Mouse (Mus musculus) midbrain, embryonic 11.5 days (tissue): ENCODE results near the gene Tmem14a. TPM values are rescaled to one million over a fixed set of nuclear protein-coding genes. Genes with fewer than 3 reads are reported as not detected.
"Not testable (repeated sequence)": the region's sequence is repeated elsewhere in the genome, so short reads cannot be mapped to it uniquely, and the experiment has no call there.

Experiments used
- ATAC-seq: fragments of 200-750 bp; cut with Nextera tagmentation; 2 replicates; pipeline ENCODE4 v1.8.0; 2017; ENCODE audit warnings: moderate TSS enrichment, moderate library complexity; ENCODE audit not compliant: low FRiP score
- DNase-seq: peaks from one replicate; pipeline ENCODE4 v3.0.0; 2015; ENCODE audit warnings: low spot score; ENCODE audit errors: missing footprints
- H3K27ac ChIP-seq: fragments of 300-500 bp; sonication (generic); 2 replicates; pipeline ENCODE4 v1.5.1; 2014; ENCODE audit warnings: low read depth, low read length
- H3K27me3 ChIP-seq: fragments of 300-500 bp; sonication (generic); 2 replicates; pipeline ENCODE4 v1.6.1; 2014; ENCODE audit warnings: mild to moderate bottlenecking, low read length, moderate library complexity, mixed read lengths; ENCODE audit not compliant: control insufficient read depth, insufficient read depth
- H3K36me3 ChIP-seq: fragments of 300-500 bp; sonication (generic); 2 replicates; pipeline ENCODE4 v1.6.1; 2014; ENCODE audit warnings: mild to moderate bottlenecking, low read length, moderate library complexity, mixed read lengths; ENCODE audit not compliant: control insufficient read depth, insufficient read depth
- H3K4me1 ChIP-seq: fragments of 300-500 bp; sonication (generic); 2 replicates; pipeline ENCODE4 v1.6.1; 2014; ENCODE audit warnings: low read length; ENCODE audit not compliant: control insufficient read depth, insufficient read depth
- H3K4me2 ChIP-seq: fragments of 300-500 bp; sonication (generic); 2 replicates; pipeline ENCODE4 v1.6.1; 2014; ENCODE audit warnings: mild to moderate bottlenecking, moderate library complexity
- H3K4me3 ChIP-seq: fragments of 300-500 bp; sonication (generic); 2 replicates; pipeline ENCODE4 v1.5.1; 2014; ENCODE audit warnings: low read depth, low read length
- H3K9ac ChIP-seq: fragments of 300-500 bp; sonication (generic); 2 replicates; pipeline ENCODE4 v1.6.1; 2014; ENCODE audit warnings: low read length
- H3K9me3 ChIP-seq: fragments of 300-500 bp; sonication (generic); 2 replicates; pipeline ENCODE4 v1.6.1; 2016; ENCODE audit warnings: low read length; ENCODE audit not compliant: control insufficient read depth
- WGBS: fragments of 180-500 bp; shearing (Covaris S2); extraction: QIAGEN DNeasy Blood & Tissue Kit; methylation state at CpG from one replicate; pipeline ENCODE4 v1.1.7; 2014; 5-methylcytosine and 5-hydroxymethylcytosine counted together
- polyA plus RNA-seq: library from polyadenylated mRNA; unstranded; fragments of >200 nt; fragmentation: Nextera tagmentation; extraction: Ambion mirVana; gene quantifications from 2 replicates; pipeline ENCODE4 v1.2.1, GENCODE M21; 2014

The Tmem14a gene
- polyA plus RNA-seq, 1 experiment from 2014 or later = 13.1 TPM

- no peak overlapping the region for H3K4me2 ChIP-seq
- H3K27me3 ChIP-seq = no peaks in the 10 kb centered on the region
- no peak overlapping the region for H3K9ac ChIP-seq
- DNase-seq (no peak), ATAC-seq (no peak)
- H3K4me1 ChIP-seq = no peaks in the 10 kb centered on the region
- H3K4me3 ChIP-seq = no peak overlapping the region
- WGBS = 89% methylated on average over 9 of the region's 9 CpGs
- no peaks in the 10 kb centered on the region for H3K9me3 ChIP-seq
- H3K27ac ChIP-seq = no peak overlapping the region
- no peaks in the 10 kb centered on the region for H3K36me3 ChIP-seq
Observed at GRCm38 (mm10) chr1:21248560-21249390, 30.4 kb downstream of the Tmem14a start.

GRCm38 (mm10) chr1:21251661-21252060 lies 33.3 kb downstream of the Tmem14a start:
- no peak for DNase-seq
- Histone ChIP-seq H3K36me3 (no peaks in the 10 kb centered on the region), H3K27ac (no peak overlapping the region), H3K4me3 (no peak overlapping the region), H3K9me3 (no peaks in the 10 kb centered on the region), H3K9ac (no peak overlapping the region), H3K4me2 (no peak overlapping the region), H3K27me3 (no peaks in the 10 kb centered on the region), H3K4me1 (no peaks in the 10 kb centered on the region)
- ATAC-seq = 0 out of 2 replicates have a peak, but pooled peaks have one; percentile 46
- WGBS = 37% methylated on average over 6 of the region's 6 CpGs

GRCm38 (mm10) chr1:21252566-21253302 lies 34.4 kb downstream of the Tmem14a start:
- no peaks in the 10 kb centered on the region for H3K4me1 ChIP-seq
- no peak overlapping the region for H3K27ac ChIP-seq
- no peak overlapping the region for H3K4me2 ChIP-seq
- H3K4me3 ChIP-seq = no peak overlapping the region
- DNase-seq (no peak), ATAC-seq (no peak)
- 89% methylated on average over 10 of the region's 10 CpGs for WGBS
- no peaks in the 10 kb centered on the region for H3K9me3 ChIP-seq
- no peak overlapping the region for H3K9ac ChIP-seq
- no peaks in the 10 kb centered on the region for H3K27me3 ChIP-seq
- H3K36me3 ChIP-seq = no peaks in the 10 kb centered on the region

GRCm38 (mm10) chr1:21253303-21253650 lies 34.9 kb downstream of the Tmem14a start:
- DNase-seq (no peak), ATAC-seq (no peak)
- H3K4me2 ChIP-seq = no peak overlapping the region
- no peak overlapping the region for H3K9ac ChIP-seq
- H3K36me3 ChIP-seq = no peaks in the 10 kb centered on the region
- WGBS = 89% methylated on average over 1 of the region's 1 CpGs
- H3K27me3 ChIP-seq = no peaks in the 10 kb centered on the region
- H3K9me3 ChIP-seq = no peaks in the 10 kb centered on the region
- no peak overlapping the region for H3K27ac ChIP-seq
- no peak overlapping the region for H3K4me3 ChIP-seq
- H3K4me1 ChIP-seq = no peaks in the 10 kb centered on the region

- ATAC-seq (no peak), DNase-seq (no peak)
- no peaks in the 10 kb centered on the region for H3K4me1 ChIP-seq
- H3K9me3 ChIP-seq = no peaks in the 10 kb centered on the region
- H3K27me3 ChIP-seq = no peaks in the 10 kb centered on the region
- H3K4me3 ChIP-seq = no peak overlapping the region
- H3K4me2 ChIP-seq = no peak overlapping the region
- no peak overlapping the region for H3K27ac ChIP-seq
- 79% methylated on average over 4 of the region's 4 CpGs for WGBS
- H3K36me3 ChIP-seq = no peaks in the 10 kb centered on the region
- no peak overlapping the region for H3K9ac ChIP-seq
Observed at GRCm38 (mm10) chr1:21253856-21254255, 35.5 kb downstream of the Tmem14a start.

- Histone ChIP-seq H3K4me1 (no peaks in the 10 kb centered on the region), H3K27me3 (no peaks in the 10 kb centered on the region), H3K9me3 (no peaks in the 10 kb centered on the region), H3K4me2 (no peak overlapping the region), H3K27ac (no peak overlapping the region), H3K36me3 (no peaks in the 10 kb centered on the region), H3K4me3 (no peak overlapping the region), H3K9ac (no peak overlapping the region)
- no peak for ATAC-seq
- 93% methylated on average over 7 of the region's 7 CpGs for WGBS
- no peak for DNase-seq
Observed at GRCm38 (mm10) chr1:21255625-21256345, 37.4 kb downstream of the Tmem14a start.

DNA sequence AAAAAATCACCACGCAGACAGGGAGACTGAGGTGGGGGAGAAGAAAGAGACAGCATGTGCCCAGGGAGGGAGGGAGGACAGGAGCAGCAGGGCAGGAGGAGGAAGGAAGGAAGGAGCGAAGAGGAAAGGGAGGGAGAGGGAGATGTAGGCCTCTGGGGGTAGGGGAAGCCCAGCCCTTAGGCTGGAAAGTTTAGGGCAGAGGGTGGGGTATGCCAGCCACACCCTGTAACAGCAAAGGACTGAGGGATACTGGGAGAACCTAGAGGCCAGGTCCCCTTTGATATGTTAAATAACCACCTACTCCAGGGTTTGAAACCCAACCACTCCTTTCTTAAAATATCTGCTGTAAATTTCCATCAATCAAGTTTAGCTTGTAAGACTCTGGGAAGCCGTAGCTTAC lies 38.0 kb downstream of the Tmem14a start:
- WGBS = 63% methylated on average over 3 of the region's 3 CpGs
- Histone ChIP-seq H3K36me3 (no peaks in the 10 kb centered on the region), H3K9ac (no peak overlapping the region), H3K27ac (no peak overlapping the region), H3K4me3 (no peak overlapping the region), H3K27me3 (no peaks in the 10 kb centered on the region), H3K4me2 (no peak overlapping the region), H3K9me3 (no peaks in the 10 kb centered on the region), H3K4me1 (no peaks in the 10 kb centered on the region)
- no peak for ATAC-seq
- no peak for DNase-seq

DNA sequence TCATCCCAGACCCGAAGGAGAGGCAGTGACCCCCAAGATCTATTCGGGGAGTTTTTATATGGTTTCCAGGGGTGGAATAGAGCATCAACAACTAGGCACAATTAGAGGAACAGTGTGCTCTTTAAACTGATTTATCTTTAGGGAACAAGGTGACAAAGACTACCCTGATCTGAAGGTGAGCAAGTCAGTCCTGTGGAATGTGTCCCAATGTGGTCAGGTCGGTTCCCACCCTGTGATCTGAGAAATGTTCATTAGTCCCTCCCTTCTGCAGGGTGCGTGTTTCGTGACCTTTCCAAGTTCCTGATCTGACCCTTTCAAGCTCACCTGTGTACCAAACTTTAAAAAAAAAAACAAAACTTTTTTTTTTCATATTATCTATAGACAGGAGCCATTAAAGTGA lies 38.5 kb downstream of the Tmem14a start:
- Histone ChIP-seq H3K4me1 (no peaks in the 10 kb centered on the region), H3K27ac (no peak overlapping the region), H3K4me2 (no peak overlapping the region), H3K27me3 (no peaks in the 10 kb centered on the region), H3K9ac (no peak overlapping the region), H3K36me3 (no peaks in the 10 kb centered on the region), H3K4me3 (no peak overlapping the region), H3K9me3 (no peaks in the 10 kb centered on the region)
- WGBS = 83% methylated on average over 5 of the region's 5 CpGs
- no peak for ATAC-seq
- no peak for DNase-seq

DNA sequence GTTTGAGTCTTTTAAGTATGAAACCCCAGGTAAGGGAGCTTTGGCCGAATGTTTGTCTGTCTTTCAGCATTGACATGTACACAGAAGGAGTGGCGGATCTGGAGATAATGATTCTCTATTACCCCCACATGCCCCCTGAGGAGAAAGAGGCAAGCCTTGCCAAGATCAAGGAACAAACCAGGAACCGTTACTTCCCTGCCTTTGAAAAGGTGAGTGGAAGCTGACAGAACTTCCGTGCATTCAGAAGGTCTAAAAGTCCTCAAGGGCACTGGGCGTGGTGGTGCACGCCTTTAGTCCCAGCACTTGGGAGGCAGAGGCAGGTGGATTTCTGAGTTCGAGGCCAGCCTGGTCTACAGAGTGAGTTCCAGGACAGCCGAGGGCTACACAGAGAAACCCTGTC lies 41.6 kb downstream of the Tmem14a start:
- H3K9me3 ChIP-seq, H3K4me1 ChIP-seq, H3K27ac ChIP-seq, H3K9ac ChIP-seq, DNase-seq, H3K36me3 ChIP-seq, H3K4me3 ChIP-seq, H3K4me2 ChIP-seq, H3K27me3 ChIP-seq, ATAC-seq: not testable (repeated sequence)
- 86% methylated on average over 8 of the region's 8 CpGs for WGBS
